9 mouse cellular contexts compared by ENCODE assay signal in the genomic region with DNA sequence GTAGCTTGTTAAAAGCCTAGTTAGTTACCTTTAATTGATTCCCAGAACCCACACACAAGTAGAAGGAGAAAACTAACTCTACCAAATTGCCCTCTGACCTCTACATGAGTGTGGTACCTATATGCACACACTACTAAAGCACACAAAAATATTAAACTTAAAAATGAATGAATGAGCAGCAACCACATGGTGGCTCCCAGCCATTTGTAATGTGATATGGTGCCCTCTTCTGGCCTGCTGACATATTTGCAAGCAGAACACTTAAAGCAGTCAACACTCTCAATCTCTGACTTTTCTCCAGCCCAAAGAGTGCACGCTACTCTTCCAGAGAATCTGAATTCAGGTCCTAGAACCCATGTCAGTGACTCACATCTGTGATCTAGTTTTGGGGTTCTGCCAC. TPM values are rescaled to one million over a fixed set of nuclear protein-coding genes. Genes with fewer than 3 reads are reported as not detected.
DNase-seq lines count a peak whose midpoint lies in the region; ATAC-seq and TF ChIP-seq lines count a peak whose summit lies in the region.
"Had no signal": no experiment of that assay in that cellular context is flagged by ENCODE, and none has a peak within 500 bp of the region (broad histone marks: within the 10 kb centered on the region; RNA-seq: fewer than 3 reads in every experiment).

No protein-coding gene starts in this region.

- WGBS in heart, adult 2 months = 24% methylated on average over 1 of the region's 1 CpGs
- WGBS in heart, embryonic 11.5 days (ENCODE audit: insufficient replicate concordance) = 31% methylated on average over 1 of the region's 1 CpGs
- WGBS in midbrain, embryonic 15.5 days = 63% methylated on average over 1 of the region's 1 CpGs

- peak in 1 of 2 experiments; percentile 16 for DNase-seq in heart, adult 2 months
- peak; percentile 81 for DNase-seq in CD4-positive, CD25-positive, alpha-beta regulatory T cell, adult 2 months (ENCODE audit: low read depth, low spot score)
- DNase-seq in brain, adult 2 months (ENCODE audit: low read depth, low spot score) = peak; percentile 84
- DNase-seq in gastrocnemius, postnatal 10 days = peak; percentile 24
- peak; percentile 39 to 50 for DNase-seq in left cerebral cortex, postnatal 14 days (ENCODE audit: low spot score in 2 of 2)
- peak; percentile 54 for DNase-seq in thymus, postnatal 14 days

- H3K27ac ChIP-seq in heart, adult 2 months = no peak overlapping the region
- H3K27ac ChIP-seq in heart, embryonic 11.5 days (ENCODE audit: low read depth, low read length) = no peak overlapping the region
- no peak overlapping the region for H3K27ac ChIP-seq in midbrain, embryonic 15.5 days
- H3K27ac ChIP-seq: macrophage had no signal

- H3K27me3 ChIP-seq in heart, adult 2 months (ENCODE audit: control insufficient read depth, insufficient read depth, low read length) = no peaks in the 10 kb centered on the region
- no peaks in the 10 kb centered on the region for H3K27me3 ChIP-seq in heart, embryonic 11.5 days (ENCODE audit: control insufficient read depth, insufficient read depth, low read length)
- H3K27me3 ChIP-seq in midbrain, embryonic 15.5 days (replicated peaks) = no peaks in the 10 kb centered on the region

- H3K4me2 ChIP-seq in heart, embryonic 11.5 days = no peak overlapping the region
- H3K4me2 ChIP-seq in midbrain, embryonic 15.5 days = no peak overlapping the region

- peaks cover 7% of the 10 kb centered on the region; the same call in 1 of the 2 replicates for H3K36me3 ChIP-seq in heart, adult 2 months (ENCODE audit: control insufficient read depth, insufficient read depth, low read length)
- H3K36me3 ChIP-seq in heart, embryonic 11.5 days (ENCODE audit: control insufficient read depth, insufficient read depth, low read length) = peaks cover 7% of the 10 kb centered on the region
- peaks cover 12% of the 10 kb centered on the region for H3K36me3 ChIP-seq in midbrain, embryonic 15.5 days (replicated peaks)

- no peaks in the 10 kb centered on the region for H3K9me3 ChIP-seq in heart, embryonic 11.5 days (replicated peaks; ENCODE audit: control insufficient read depth, low read length)
- H3K9me3 ChIP-seq in midbrain, embryonic 15.5 days = no peaks in the 10 kb centered on the region

- peak; percentile 90 for TF ChIP-seq CTCF in heart, adult 2 months (IDR thresholded peaks at IDR 0.05)

- peaks cover 5% of the 10 kb centered on the region for H3K79me2 ChIP-seq in heart, adult 2 months (replicated peaks; ENCODE audit: control insufficient read depth, insufficient read depth, low read length)

- H3K4me3 ChIP-seq in heart, adult 2 months = no peak overlapping the region
- no peak overlapping the region for H3K4me3 ChIP-seq in heart, embryonic 11.5 days (ENCODE audit: low read depth, low read length)
- H3K4me3 ChIP-seq in midbrain, embryonic 15.5 days = no peak overlapping the region

- TF ChIP-seq EP300 in heart, adult 2 months (IDR thresholded peaks at IDR 0.05; ENCODE audit: insufficient read depth, low read depth, low read length) = 0 out of 2 replicates have a peak, but pooled peaks have one; percentile 60

- intact Hi-C loops in heart, adult 2 months (cut with DNase I) = no loop called here
- intact Hi-C loops in left cerebral cortex, postnatal 14 days (cut with DNase I) = no loop called here

- no peak overlapping the region for H3K9ac ChIP-seq in heart, adult 2 months (ENCODE audit: low read depth, low read length)
- H3K9ac ChIP-seq in heart, embryonic 11.5 days (ENCODE audit: low read depth, low read length) = no peak overlapping the region
- no peak overlapping the region for H3K9ac ChIP-seq in midbrain, embryonic 15.5 days

- TF ChIP-seq POLR2A in heart, adult 2 months (IDR thresholded peaks at IDR 0.05; ENCODE audit: insufficient read depth, low read depth, low read length) = no peak

- no peak for ATAC-seq in heart, embryonic 11.5 days (replicated peaks; ENCODE audit: insufficient number of reproducible peaks, low FRiP score, low TSS enrichment)
- 0 out of 2 replicates have a peak, but pooled peaks have one; percentile 42 for ATAC-seq in midbrain, embryonic 15.5 days (replicated peaks)

- H3K4me1 ChIP-seq in heart, adult 2 months (ENCODE audit: control insufficient read depth, insufficient read depth, low read length) = peaks cover 4% of the 10 kb centered on the region
- peaks cover 5% of the 10 kb centered on the region for H3K4me1 ChIP-seq in heart, embryonic 11.5 days (ENCODE audit: control insufficient read depth, insufficient read depth, low read length)
- H3K4me1 ChIP-seq in midbrain, embryonic 15.5 days = no peaks in the 10 kb centered on the region

RNA-seq across cellular contexts. Expression of a gene that starts 16.2 kb away (rescaled TPM):
- 10 to 100 TPM; 37.4 to 41.5 TPM for total RNA-seq in heart, adult 2 months (2021)
- 26.2 and 34.1 TPM in 2 replicates for polyA plus RNA-seq in heart, adult 2 months (2012; rRNA removed)
- 20.6 and 28.5 TPM in 2 replicates for polyA plus RNA-seq in heart, embryonic 11.5 days (2014; fragmentation: Nextera tagmentation; extraction: Ambion mirVana)
- 10 to 100 TPM; 43.7 to 55.6 TPM for total RNA-seq in gastrocnemius, postnatal 10 days (2021)
- total RNA-seq in left cerebral cortex, postnatal 14 days (2021) = 10 to 100 TPM; 32.2 to 36.2 TPM
- 17.7 and 19.7 TPM in 2 replicates for polyA plus RNA-seq in midbrain, embryonic 15.5 days (2015; fragmentation: Nextera tagmentation; extraction: Ambion mirVana)

RNA-seq across cellular contexts. Expression of a gene that starts 47.8 kb away (rescaled TPM):
- total RNA-seq in heart, adult 2 months (2021) = not detected
- 0.26 TPM in 1 of 2 replicates, not detected in the other for polyA plus RNA-seq in heart, adult 2 months (2012; rRNA removed)
- not detected in 2 replicates for polyA plus RNA-seq in heart, embryonic 11.5 days (2014; fragmentation: Nextera tagmentation; extraction: Ambion mirVana)
- not detected for total RNA-seq in gastrocnemius, postnatal 10 days (2021)
- not detected for total RNA-seq in left cerebral cortex, postnatal 14 days (2021)
- polyA plus RNA-seq in midbrain, embryonic 15.5 days (2015; fragmentation: Nextera tagmentation; extraction: Ambion mirVana) = not detected in 2 replicates
- polyA plus RNA-seq: macrophage had no signal

RNA-seq across cellular contexts. Expression of a gene that starts 48.6 kb away (rescaled TPM):
- 1 to 10 TPM; 7.4 to 8.7 TPM for total RNA-seq in heart, adult 2 months (2021)
- 5.4 and 9.1 TPM in 2 replicates for polyA plus RNA-seq in heart, adult 2 months (2012; rRNA removed)
- polyA plus RNA-seq in heart, embryonic 11.5 days (2014; fragmentation: Nextera tagmentation; extraction: Ambion mirVana) = 9.9 and 14.0 TPM in 2 replicates
- 100 to 1,000 TPM in 1 of 2 experiments, 10 to 100 TPM in 1; 31.4 to 178 TPM for total RNA-seq in gastrocnemius, postnatal 10 days (2021)
- total RNA-seq in left cerebral cortex, postnatal 14 days (2021) = 10 to 100 TPM; 15.1 to 18.0 TPM
- 6.5 and 8.0 TPM in 2 replicates for polyA plus RNA-seq in midbrain, embryonic 15.5 days (2015; fragmentation: Nextera tagmentation; extraction: Ambion mirVana)
